Mouse (Mus musculus): Measurements from ENCODE around the gene Gabra5. TPM values are rescaled to one million over a fixed set of nuclear protein-coding genes. Genes with fewer than 3 reads are reported as not detected.

Gene Gabra5
- polyA plus RNA-seq, 1 experiment from 2014 or later = 0.14 TPM

DNA sequence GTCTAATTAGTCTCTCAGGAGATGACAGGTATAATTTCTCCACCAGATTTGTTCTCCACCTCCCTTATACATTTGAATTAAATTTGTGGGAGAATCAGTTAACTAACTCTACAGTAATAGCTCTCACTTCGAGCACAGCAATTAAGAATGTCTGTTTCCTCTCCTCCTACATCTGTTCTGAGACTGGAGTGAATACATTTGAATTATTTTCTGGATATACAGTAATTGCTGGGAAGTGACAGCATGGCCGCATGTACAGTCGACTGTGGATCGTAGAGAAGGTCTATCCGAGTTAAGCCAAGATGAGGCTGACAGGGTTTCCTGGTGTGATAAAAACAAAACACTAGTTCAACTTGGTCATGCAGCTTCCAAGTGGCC is 143.9 kb downstream of the Gabra5 start:
- Histone ChIP-seq H3K9me3 (ENCODE audit: control insufficient read depth) (no peaks in the 10 kb centered on the region), H3K4me2 (replicated peaks; ENCODE audit: low read depth) (no peak overlapping the region), H3K36me3 (ENCODE audit: control insufficient read depth, insufficient read depth) (no peaks in the 10 kb centered on the region), H3K27me3 (replicated peaks; ENCODE audit: control insufficient read depth, insufficient read depth, low read length) (no peaks in the 10 kb centered on the region), H3K9ac (ENCODE audit: low read depth, low read length) (no peak overlapping the region), H3K27ac (ENCODE audit: low read depth, low read length) (no peak overlapping the region), H3K4me1 (replicated peaks; ENCODE audit: control insufficient read depth, insufficient read depth, low read length) (no peaks in the 10 kb centered on the region), H3K4me3 (ENCODE audit: low read depth, low read length) (no peak overlapping the region)
- ATAC-seq = no peak
- WGBS = 79% methylated on average over 5 of the region's 5 CpGs
- no peak for TF ChIP-seq CTCF (IDR thresholded peaks at IDR 0.05; ENCODE audit: low read depth)

DNA sequence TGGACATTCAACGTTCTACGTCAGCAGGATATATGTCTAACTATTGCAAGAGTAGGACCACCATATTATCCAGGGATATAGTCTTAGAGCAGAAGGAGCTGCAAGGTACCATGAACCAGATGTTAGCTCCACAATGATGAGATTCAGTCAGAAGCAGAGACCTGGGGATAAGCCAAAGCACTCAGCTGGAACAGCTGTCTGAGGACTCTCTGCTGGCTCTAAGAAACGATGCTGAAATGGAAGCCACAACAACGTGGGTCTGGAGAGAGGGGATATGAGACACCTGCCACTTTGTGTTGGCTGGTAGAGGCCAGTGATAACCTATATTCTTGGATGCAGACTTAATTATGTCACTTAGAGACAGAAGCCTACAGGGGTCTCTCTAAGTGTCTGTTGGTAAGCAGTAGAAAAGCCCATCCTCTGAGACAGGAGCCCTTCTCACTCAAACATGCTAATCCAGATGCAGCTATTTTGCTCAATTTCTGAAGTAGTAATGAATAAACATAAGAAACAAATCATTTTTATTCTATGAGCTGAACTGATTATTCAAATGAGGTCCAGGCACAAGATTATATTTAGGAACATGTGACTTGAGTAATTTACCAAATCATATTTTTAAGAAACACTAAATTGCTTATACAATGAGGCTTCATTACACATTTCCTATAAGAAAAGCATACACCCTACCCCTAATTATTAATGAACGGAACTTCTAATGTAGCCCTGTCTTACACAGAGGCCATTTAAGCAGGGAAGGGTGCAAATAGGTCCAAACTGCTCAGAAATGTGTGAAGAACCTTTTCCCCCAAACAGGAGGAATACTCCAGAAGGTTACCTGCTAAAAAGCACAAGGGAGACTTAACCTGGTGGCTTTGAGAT is 144.5 kb downstream of the Gabra5 start:
- Histone ChIP-seq H3K36me3 (ENCODE audit: control insufficient read depth, insufficient read depth) (no peaks in the 10 kb centered on the region), H3K4me3 (ENCODE audit: low read depth, low read length) (no peak overlapping the region), H3K27me3 (replicated peaks; ENCODE audit: control insufficient read depth, insufficient read depth, low read length) (no peaks in the 10 kb centered on the region), H3K4me1 (replicated peaks; ENCODE audit: control insufficient read depth, insufficient read depth, low read length) (no peaks in the 10 kb centered on the region), H3K27ac (ENCODE audit: low read depth, low read length) (no peak overlapping the region), H3K9me3 (ENCODE audit: control insufficient read depth) (no peaks in the 10 kb centered on the region), H3K4me2 (replicated peaks; ENCODE audit: low read depth) (no peak overlapping the region), H3K9ac (ENCODE audit: low read depth, low read length) (no peak overlapping the region)
- no peak for TF ChIP-seq CTCF (IDR thresholded peaks at IDR 0.05; ENCODE audit: low read depth)
- 78% methylated on average over 5 of the region's 5 CpGs for WGBS
- ATAC-seq = no peak

DNA sequence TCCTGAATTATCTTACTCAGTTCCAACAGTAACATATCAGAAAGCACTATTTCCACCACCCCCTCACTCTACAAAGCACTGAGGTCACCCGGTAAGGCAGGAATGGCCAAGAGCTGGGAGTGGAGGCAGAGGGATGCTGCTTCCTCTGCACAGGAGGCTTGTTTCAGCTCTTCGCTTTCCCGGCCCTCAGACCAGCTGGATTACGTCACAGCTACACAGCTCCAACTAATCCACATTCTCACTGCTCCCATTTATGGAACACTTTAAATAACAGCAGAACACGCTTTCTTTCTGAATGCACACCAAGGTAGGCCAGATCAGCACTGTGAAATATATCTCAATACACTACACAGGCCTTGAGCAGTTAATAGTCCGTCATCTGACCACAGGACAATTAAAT is 146.0 kb downstream of the Gabra5 start:
- H3K36me3 ChIP-seq (ENCODE audit: control insufficient read depth, insufficient read depth) = no peaks in the 10 kb centered on the region
- H3K9me3 ChIP-seq (ENCODE audit: control insufficient read depth) = no peaks in the 10 kb centered on the region
- H3K4me3 ChIP-seq (ENCODE audit: low read depth, low read length) = no peak overlapping the region
- H3K9ac ChIP-seq (ENCODE audit: low read depth, low read length) = no peak overlapping the region
- no peak overlapping the region for H3K27ac ChIP-seq (ENCODE audit: low read depth, low read length)
- H3K4me2 ChIP-seq (replicated peaks; ENCODE audit: low read depth) = no peak overlapping the region
- H3K27me3 ChIP-seq (replicated peaks; ENCODE audit: control insufficient read depth, insufficient read depth, low read length) = no peaks in the 10 kb centered on the region
- ATAC-seq = no peak
- WGBS = 72% methylated on average over 6 of the region's 6 CpGs
- TF ChIP-seq CTCF (IDR thresholded peaks at IDR 0.05; ENCODE audit: low read depth) = no peak
- no peaks in the 10 kb centered on the region for H3K4me1 ChIP-seq (replicated peaks; ENCODE audit: control insufficient read depth, insufficient read depth, low read length)

DNA sequence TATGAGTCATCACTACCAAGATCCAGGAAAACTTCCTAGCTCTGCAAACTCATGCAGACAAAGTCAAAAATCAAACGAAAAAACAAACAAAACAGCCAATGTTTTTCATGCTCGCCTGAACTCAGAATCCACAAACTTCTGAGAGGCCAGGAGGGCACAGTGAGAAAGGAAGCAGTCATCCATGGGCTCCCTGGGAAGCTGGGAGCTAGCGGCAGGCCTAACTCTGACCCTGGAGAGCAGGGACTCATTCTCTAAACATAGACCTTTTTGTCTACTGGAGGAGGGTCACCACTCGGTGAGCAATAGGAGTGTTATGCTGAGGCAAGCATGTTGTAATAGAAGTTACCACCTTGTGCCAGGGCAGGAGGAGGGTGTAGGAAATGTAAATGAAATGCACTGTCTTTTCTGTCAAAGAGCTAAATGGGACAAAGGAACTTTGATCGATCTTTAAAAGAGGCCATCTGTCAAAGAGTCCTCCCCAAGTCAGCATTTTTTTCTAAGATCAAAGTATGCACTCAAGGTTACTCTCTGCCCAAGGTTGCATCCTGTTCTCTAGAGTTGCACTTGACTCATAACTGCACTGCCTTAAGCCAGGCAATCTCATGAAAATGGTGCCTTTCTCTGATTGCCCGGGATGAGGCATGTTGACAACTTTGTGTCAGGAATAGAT is 151.9 kb downstream of the Gabra5 start:
- no peaks in the 10 kb centered on the region for H3K9me3 ChIP-seq (ENCODE audit: control insufficient read depth)
- H3K4me3 ChIP-seq (ENCODE audit: low read depth, low read length) = no peak overlapping the region
- no peak overlapping the region for H3K9ac ChIP-seq (ENCODE audit: low read depth, low read length)
- 58% methylated on average over 6 of the region's 6 CpGs for WGBS
- H3K27ac ChIP-seq (ENCODE audit: low read depth, low read length) = no peak overlapping the region
- no peak overlapping the region for H3K4me2 ChIP-seq (replicated peaks; ENCODE audit: low read depth)
- ATAC-seq = no peak; the same call in 1 of the 2 replicates
- H3K27me3 ChIP-seq (replicated peaks; ENCODE audit: control insufficient read depth, insufficient read depth, low read length) = no peaks in the 10 kb centered on the region
- H3K4me1 ChIP-seq (replicated peaks; ENCODE audit: control insufficient read depth, insufficient read depth, low read length) = no peaks in the 10 kb centered on the region
- H3K36me3 ChIP-seq (ENCODE audit: control insufficient read depth, insufficient read depth) = no peaks in the 10 kb centered on the region
- no peak for TF ChIP-seq CTCF (IDR thresholded peaks at IDR 0.05; ENCODE audit: low read depth)

Other genes starting within 250 kb of the Gabra5 start
- gene Gabrg3, start 122.9 kb downstream of the Gabra5 start, polyA plus RNA-seq (2015; fragmentation: Nextera tagmentation; extraction: Ambion mirVana) = 0.87 and 1.2 TPM in 2 replicates
- gene Gabrb3, start 90.4 kb downstream of the Gabra5 start, polyA plus RNA-seq (2015; fragmentation: Nextera tagmentation; extraction: Ambion mirVana) = 4.3 and 5.9 TPM in 2 replicates

All from intestine, postnatal 0 days (tissue).